Comparison of ENCODE assay signal across 12 mouse cellular contexts in the genomic region with DNA sequence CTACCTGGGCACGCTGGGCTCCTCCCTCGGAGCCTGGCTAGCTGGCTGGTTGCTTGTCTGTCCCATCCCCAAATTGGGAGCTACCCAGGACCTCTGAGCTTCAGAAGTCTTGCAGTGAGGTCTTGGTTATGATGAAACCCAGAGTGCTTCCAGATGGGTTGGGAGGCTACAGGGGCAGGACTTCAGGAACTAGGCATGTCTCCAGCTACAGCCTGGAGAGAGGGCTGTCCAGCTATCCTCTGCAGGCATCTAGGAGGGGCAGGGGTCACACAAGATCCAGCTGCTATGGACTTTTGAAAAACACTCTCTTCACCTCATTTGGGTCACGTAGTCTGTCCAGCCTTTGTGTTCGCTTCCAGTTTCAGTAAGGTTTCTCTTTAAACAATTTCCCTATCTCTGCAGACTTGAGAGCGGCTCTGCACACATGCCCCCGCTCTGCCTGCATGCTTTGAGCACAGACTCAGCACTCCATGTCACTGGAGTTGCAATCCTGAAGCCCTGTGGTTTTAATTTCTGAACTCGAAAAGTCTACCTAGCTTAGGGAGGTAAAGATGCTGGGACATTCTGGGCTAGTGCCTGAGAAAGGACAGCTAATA. TPM values are rescaled to one million over a fixed set of nuclear protein-coding genes. Genes with fewer than 3 reads are reported as not detected.
A peak's percentile ranks its signal among the peaks of the same experiment; 100 is the strongest.
DNase-seq lines count a peak whose midpoint lies in the region; ATAC-seq and TF ChIP-seq lines count a peak whose summit lies in the region.
"Had no signal": no experiment of that assay in that cellular context is flagged by ENCODE, and none has a peak within 500 bp of the region (broad histone marks: within the 10 kb centered on the region; RNA-seq: fewer than 3 reads in every experiment).

No protein-coding gene starts in this region.

- DNase-seq in liver, adult 2 months (ENCODE audit: extremely low read depth, low read depth, low spot score) = peak; percentile 96
- DNase-seq in liver, embryonic 11.5 days (ENCODE audit: low spot score) = no peak
- peak; percentile 77 for DNase-seq in kidney, postnatal 10 days
- no peak for DNase-seq in layer of hippocampus, adult 9-11 months
- DNase-seq in cerebellum, adult 11-12 months = no peak
- DNase-seq: thymus, postnatal 36 days had no signal

- 25% methylated on average over 7 of the region's 7 CpGs for WGBS in liver, adult 2 months
- WGBS in liver, embryonic 11.5 days = 81% methylated on average over 7 of the region's 7 CpGs
- 67% methylated on average over 7 of the region's 7 CpGs for WGBS in intestine, embryonic 15.5 days
- WGBS in midbrain, embryonic 16.5 days = 82% methylated on average over 7 of the region's 7 CpGs

- no peak for ATAC-seq in liver, embryonic 11.5 days (replicated peaks; ENCODE audit: low FRiP score)
- ATAC-seq in intestine, embryonic 15.5 days = no peak
- ATAC-seq in midbrain, embryonic 16.5 days = no peak

- no peak overlapping the region for H3K4me3 ChIP-seq in liver, adult 2 months (ENCODE audit: insufficient read depth, low read depth, low read length)
- H3K4me3 ChIP-seq in liver, embryonic 11.5 days (ENCODE audit: low read depth, low read length) = no peak overlapping the region
- H3K4me3 ChIP-seq in intestine, embryonic 15.5 days (replicated peaks) = no peak overlapping the region
- no peak overlapping the region for H3K4me3 ChIP-seq in myocyte
- no peak overlapping the region for H3K4me3 ChIP-seq in midbrain, embryonic 16.5 days (ENCODE audit: low read depth, low read length)
- H3K4me3 ChIP-seq: forebrain, embryonic 12.5 days; heart, embryonic 13.5 days had no signal

- no peaks in the 10 kb centered on the region for H3K9me3 ChIP-seq in liver, embryonic 11.5 days (ENCODE audit: control insufficient read depth, low read length)
- H3K9me3 ChIP-seq in intestine, embryonic 15.5 days = no peaks in the 10 kb centered on the region
- H3K9me3 ChIP-seq in midbrain, embryonic 16.5 days (replicated peaks; ENCODE audit: control insufficient read depth, low read length, poor library complexity, severe bottlenecking) = no peaks in the 10 kb centered on the region
- H3K9me3 ChIP-seq: forebrain, embryonic 12.5 days; heart, embryonic 13.5 days had no signal

- H3ac ChIP-seq in myocyte (ENCODE audit: control insufficient read depth, insufficient read length) = no peak overlapping the region

- H3K9ac ChIP-seq in liver, adult 2 months (ENCODE audit: low read depth, low read length) = no peak overlapping the region
- H3K9ac ChIP-seq in liver, embryonic 11.5 days (ENCODE audit: low read depth, low read length) = no peak overlapping the region
- H3K9ac ChIP-seq in intestine, embryonic 15.5 days = no peak overlapping the region
- no peak overlapping the region for H3K9ac ChIP-seq in midbrain, embryonic 16.5 days (ENCODE audit: low read depth, low read length)
- H3K9ac ChIP-seq: forebrain, embryonic 12.5 days; heart, embryonic 13.5 days; liver, embryonic 14.5 days had no signal

- no peak for TF ChIP-seq CTCF in liver, adult 2 months (IDR thresholded peaks at IDR 0.05; ENCODE audit: low read depth, low read length)

- H3K79me2 ChIP-seq in liver, adult 2 months (ENCODE audit: control insufficient read depth, insufficient read depth, low read length) = no peaks in the 10 kb centered on the region
- no peaks in the 10 kb centered on the region for H3K79me2 ChIP-seq in myocyte (ENCODE audit: control insufficient read depth, insufficient read depth)

- H3K27ac ChIP-seq in liver, adult 2 months (replicated peaks; ENCODE audit: insufficient read depth, low read depth, low read length) = peak overlapping the region; percentile 77
- H3K27ac ChIP-seq in liver, embryonic 11.5 days (ENCODE audit: low read depth, low read length) = no peak overlapping the region
- H3K27ac ChIP-seq in intestine, embryonic 15.5 days = peak overlapping the region; percentile 57; the same call in 1 of the 2 replicates
- H3K27ac ChIP-seq in midbrain, embryonic 16.5 days (ENCODE audit: low read length) = no peak overlapping the region
- H3K27ac ChIP-seq: forebrain, embryonic 12.5 days; heart, embryonic 13.5 days; liver, embryonic 14.5 days had no signal

- no peak overlapping the region for H3K4me2 ChIP-seq in liver, embryonic 11.5 days
- no peak overlapping the region for H3K4me2 ChIP-seq in intestine, embryonic 15.5 days (replicated peaks)
- no peak overlapping the region for H3K4me2 ChIP-seq in myocyte (ENCODE audit: low read depth)
- no peak overlapping the region for H3K4me2 ChIP-seq in midbrain, embryonic 16.5 days (ENCODE audit: low read length)
- H3K4me2 ChIP-seq: forebrain, embryonic 12.5 days; heart, embryonic 13.5 days had no signal

- peaks cover 21% of the 10 kb centered on the region; the same call in 1 of the 2 replicates for H3K36me3 ChIP-seq in liver, adult 2 months (ENCODE audit: control insufficient read depth, insufficient read depth, low read length)
- peaks cover 13% of the 10 kb centered on the region for H3K36me3 ChIP-seq in liver, embryonic 11.5 days (ENCODE audit: control insufficient read depth, insufficient read depth, low read length)
- peaks cover 20% of the 10 kb centered on the region for H3K36me3 ChIP-seq in intestine, embryonic 15.5 days
- peaks cover 6% of the 10 kb centered on the region for H3K36me3 ChIP-seq in myocyte (ENCODE audit: control insufficient read depth, insufficient read depth)
- H3K36me3 ChIP-seq in midbrain, embryonic 16.5 days (ENCODE audit: control insufficient read depth, insufficient read depth, low read length) = peaks cover 8% of the 10 kb centered on the region

- no peaks in the 10 kb centered on the region for H3K27me3 ChIP-seq in liver, adult 2 months (ENCODE audit: control insufficient read depth, insufficient read depth, low read length)
- H3K27me3 ChIP-seq in liver, embryonic 11.5 days (replicated peaks; ENCODE audit: control insufficient read depth, insufficient read depth, low read length) = no peaks in the 10 kb centered on the region
- H3K27me3 ChIP-seq in intestine, embryonic 15.5 days (replicated peaks) = no peaks in the 10 kb centered on the region
- no peaks in the 10 kb centered on the region for H3K27me3 ChIP-seq in myocyte (ENCODE audit: control insufficient read depth, insufficient read depth, insufficient read length)
- H3K27me3 ChIP-seq in midbrain, embryonic 16.5 days (ENCODE audit: control insufficient read depth, insufficient read depth, low read depth, low read length) = no peaks in the 10 kb centered on the region
- H3K27me3 ChIP-seq: forebrain, embryonic 12.5 days; heart, embryonic 13.5 days had no signal

- TF ChIP-seq POLR2A in liver, adult 2 months (IDR thresholded peaks at IDR 0.05; ENCODE audit: extremely low read depth, insufficient read depth, low read length) = no peak
- no peak for TF ChIP-seq POLR2A in myocyte (IDR thresholded peaks at IDR 0.05; ENCODE audit: insufficient read length, low read depth)

- H3K4me1 ChIP-seq in liver, adult 2 months (ENCODE audit: control insufficient read depth, insufficient read depth, low read length) = peaks cover 9% of the 10 kb centered on the region; the same call in 1 of the 2 replicates
- no peaks in the 10 kb centered on the region for H3K4me1 ChIP-seq in liver, embryonic 11.5 days (replicated peaks; ENCODE audit: control insufficient read depth, insufficient read depth, low read length)
- H3K4me1 ChIP-seq in intestine, embryonic 15.5 days (replicated peaks) = peaks cover 5% of the 10 kb centered on the region; the same call in 1 of the 2 replicates
- H3K4me1 ChIP-seq in midbrain, embryonic 16.5 days (ENCODE audit: control insufficient read depth, insufficient read depth, low read length) = no peaks in the 10 kb centered on the region
- H3K4me1 ChIP-seq: forebrain, embryonic 12.5 days; heart, embryonic 13.5 days had no signal

TF ChIP-seq in myocyte, 11 proteins besides CTCF, POLR2A, EP300 and RAD21 (continues in another document):
- peak; percentile 79 for TF ChIP-seq POLR2AphosphoS2 (IDR thresholded peaks at IDR 0.05; ENCODE audit: insufficient read length, low read depth)
- no peak for TF ChIP-seq E2F4 (IDR thresholded peaks at IDR 0.05; ENCODE audit: insufficient read depth)
- no peak for TF ChIP-seq MYOG (IDR thresholded peaks at IDR 0.05; ENCODE audit: control insufficient read depth in 1 of 3, insufficient read depth in 1 of 3, insufficient read length in 2 of 3, low read depth in 2 of 3)
- no peak for TF ChIP-seq TCF3 (IDR thresholded peaks at IDR 0.05; ENCODE audit: insufficient read length, low read depth)
- no peak for TF ChIP-seq MYOD1 (IDR thresholded peaks at IDR 0.05; ENCODE audit: control insufficient read depth in 1 of 3, insufficient read length in 2 of 3, low read depth in 2 of 3)

RNA-seq across cellular contexts. Expression of a gene that starts 21.8 kb away (rescaled TPM):
- total RNA-seq in liver, adult 2 months (2014; rRNA removed) = 626 and 693 TPM in 2 replicates
- polyA plus RNA-seq in liver, adult 2 months (2012; rRNA removed) = 602 and 616 TPM in 2 replicates
- 4.5 and 5.2 TPM in 2 replicates for polyA plus RNA-seq in liver, embryonic 11.5 days (2014; fragmentation: Nextera tagmentation; extraction: Ambion mirVana)
- polyA plus RNA-seq in intestine, embryonic 15.5 days (2015; fragmentation: Nextera tagmentation; extraction: Ambion mirVana) = 7.3 and 10.1 TPM in 2 replicates
- polyA plus RNA-seq in myocyte (2012; fragmentation: generic; extraction: Trizol) = 3.6 TPM
- 6.4 and 8.2 TPM in 2 replicates for polyA plus RNA-seq in midbrain, embryonic 16.5 days (2015; fragmentation: Nextera tagmentation; extraction: Ambion mirVana)

RNA-seq across cellular contexts. Expression of a gene that starts 22.0 kb away (rescaled TPM):
- 1.9 and 2.1 TPM in 2 replicates for total RNA-seq in liver, adult 2 months (2014; rRNA removed)
- polyA plus RNA-seq in liver, adult 2 months (2012; rRNA removed) = 5.2 and 5.4 TPM in 2 replicates
- 2.9 and 3.9 TPM in 2 replicates for polyA plus RNA-seq in liver, embryonic 11.5 days (2014; fragmentation: Nextera tagmentation; extraction: Ambion mirVana)
- 5.5 and 6.3 TPM in 2 replicates for polyA plus RNA-seq in intestine, embryonic 15.5 days (2015; fragmentation: Nextera tagmentation; extraction: Ambion mirVana)
- 20.9 TPM for polyA plus RNA-seq in myocyte (2012; fragmentation: generic; extraction: Trizol)
- 19.0 and 19.8 TPM in 2 replicates for polyA plus RNA-seq in midbrain, embryonic 16.5 days (2015; fragmentation: Nextera tagmentation; extraction: Ambion mirVana)

RNA-seq across cellular contexts. Expression of a gene that starts 35.7 kb away (rescaled TPM):
- total RNA-seq in liver, adult 2 months (2014; rRNA removed) = 9.3 and 11.4 TPM in 2 replicates
- 9.4 and 11.6 TPM in 2 replicates for polyA plus RNA-seq in liver, adult 2 months (2012; rRNA removed)
- 4.1 and 5.3 TPM in 2 replicates for polyA plus RNA-seq in liver, embryonic 11.5 days (2014; fragmentation: Nextera tagmentation; extraction: Ambion mirVana)
- polyA plus RNA-seq in intestine, embryonic 15.5 days (2015; fragmentation: Nextera tagmentation; extraction: Ambion mirVana) = 5.7 and 8.3 TPM in 2 replicates
- polyA plus RNA-seq in myocyte (2012; fragmentation: generic; extraction: Trizol) = 14.0 TPM
- 4.9 and 6.3 TPM in 2 replicates for polyA plus RNA-seq in midbrain, embryonic 16.5 days (2015; fragmentation: Nextera tagmentation; extraction: Ambion mirVana)

RNA-seq across cellular contexts. Expression of a gene that starts 36.3 kb away (rescaled TPM):
- total RNA-seq in liver, adult 2 months (2014; rRNA removed) = 11.7 and 14.2 TPM in 2 replicates
- polyA plus RNA-seq in liver, adult 2 months (2012; rRNA removed) = 20.2 and 24.3 TPM in 2 replicates
- polyA plus RNA-seq in liver, embryonic 11.5 days (2014; fragmentation: Nextera tagmentation; extraction: Ambion mirVana) = 90.8 and 102 TPM in 2 replicates
- polyA plus RNA-seq in intestine, embryonic 15.5 days (2015; fragmentation: Nextera tagmentation; extraction: Ambion mirVana) = 81.9 and 85.5 TPM in 2 replicates
- 180 TPM for polyA plus RNA-seq in myocyte (2012; fragmentation: generic; extraction: Trizol)
- 105 and 109 TPM in 2 replicates for polyA plus RNA-seq in midbrain, embryonic 16.5 days (2015; fragmentation: Nextera tagmentation; extraction: Ambion mirVana)

Comparison
In these comparisons a context has a peak if more than half of its experiments do, and no peak if none do; other contexts are left out.
1. DNase-seq: peak in liver, adult 2 months (single experiment) and kidney, postnatal 10 days (single experiment); none in liver, embryonic 11.5 days (single experiment), layer of hippocampus, adult 9-11 months (single experiment) and cerebellum, adult 11-12 months (single experiment).
2. H3K27ac ChIP-seq: peak in liver, adult 2 months (single experiment) and intestine, embryonic 15.5 days (single experiment); none in liver, embryonic 11.5 days (single experiment) and midbrain, embryonic 16.5 days (single experiment).
3. RNA of a gene that starts 21.8 kb away (polyA plus RNA-seq): 602 to 616 TPM in liver, adult 2 months; 7.3 to 10.1 TPM in intestine, embryonic 15.5 days, 6.4 to 8.2 TPM in midbrain, embryonic 16.5 days, 4.5 to 5.2 TPM in liver, embryonic 11.5 days and 3.6 TPM in myocyte (single experiment); every median in the first group is over 10 times any median in the second.